Mouse (Mus musculus): ENCODE data around the gene Ctdnep1.

Ctdnep1 gene

DNA sequence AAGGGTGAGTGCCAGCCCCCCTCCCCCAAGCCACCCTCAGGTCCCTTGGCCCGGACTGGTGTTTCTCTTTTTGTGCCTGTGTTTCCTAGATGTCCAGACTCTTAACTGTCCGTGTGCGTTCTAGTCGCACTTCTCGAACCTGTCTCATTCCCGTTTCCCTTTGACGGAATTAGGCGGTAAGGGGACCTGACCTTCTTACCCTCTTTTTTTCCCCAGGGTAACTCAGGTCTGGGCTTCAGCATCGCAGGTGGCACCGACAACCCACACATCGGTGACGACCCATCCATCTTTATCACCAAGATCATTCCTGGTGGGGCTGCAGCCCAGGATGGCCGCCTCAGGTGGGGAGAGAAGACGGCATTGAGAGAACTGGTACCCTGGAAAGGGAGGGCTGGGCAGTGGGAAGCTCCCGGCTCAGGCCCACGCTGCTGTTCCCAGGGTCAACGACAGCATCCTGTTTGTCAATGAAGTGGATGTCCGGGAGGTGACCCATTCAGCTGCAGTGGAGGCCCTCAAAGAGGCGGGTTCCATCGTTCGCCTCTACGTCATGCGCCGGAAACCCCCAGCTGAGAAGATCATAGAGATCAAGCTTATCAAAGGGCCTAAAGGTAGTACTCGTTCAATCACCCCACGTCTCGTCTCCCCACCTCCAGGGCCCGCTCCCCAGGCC is 49.8 kb downstream of the Ctdnep1 start:
- DNase-seq, result no peak

DNA sequence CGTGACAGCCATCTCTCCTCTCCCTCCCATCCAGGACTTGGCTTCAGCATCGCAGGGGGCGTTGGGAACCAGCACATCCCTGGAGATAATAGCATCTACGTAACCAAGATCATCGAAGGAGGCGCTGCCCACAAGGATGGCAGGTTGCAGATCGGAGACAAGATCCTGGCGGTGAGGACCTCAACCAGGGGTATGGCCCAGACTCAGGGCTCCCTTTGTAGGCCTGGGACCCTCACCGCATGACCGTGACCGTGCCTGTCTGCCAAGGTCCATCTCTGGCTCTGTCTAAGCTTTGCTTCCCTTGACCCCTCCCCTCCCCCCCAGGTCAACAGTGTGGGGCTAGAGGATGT is 50.3 kb downstream of the Ctdnep1 start:
- no peak for DNase-seq

DNA sequence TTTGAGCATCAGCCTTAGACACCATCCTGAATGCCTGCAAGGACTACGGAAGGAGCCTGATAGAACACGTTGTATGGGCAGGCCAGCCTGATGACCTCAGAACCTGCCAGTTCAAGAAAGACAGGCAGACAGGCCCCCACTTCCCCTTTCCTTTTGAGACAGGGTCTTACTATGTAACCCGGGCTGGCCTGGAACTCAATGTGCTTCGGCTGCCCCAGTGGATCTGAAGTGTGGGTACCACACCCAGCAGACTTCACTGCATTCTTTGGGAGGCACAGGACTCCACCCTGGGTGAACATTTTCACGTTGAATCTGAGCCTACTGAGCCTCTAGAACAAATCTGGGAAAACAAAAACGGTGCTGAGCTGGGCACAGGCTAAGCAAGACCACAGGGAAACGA is 57.2 kb downstream of the Ctdnep1 start:
- DNase-seq, result no peak

GRCm38 (mm10) chr11:70039631-70040030 is 58.7 kb downstream of the Ctdnep1 start:
- DNase-seq, result no peak

DNA sequence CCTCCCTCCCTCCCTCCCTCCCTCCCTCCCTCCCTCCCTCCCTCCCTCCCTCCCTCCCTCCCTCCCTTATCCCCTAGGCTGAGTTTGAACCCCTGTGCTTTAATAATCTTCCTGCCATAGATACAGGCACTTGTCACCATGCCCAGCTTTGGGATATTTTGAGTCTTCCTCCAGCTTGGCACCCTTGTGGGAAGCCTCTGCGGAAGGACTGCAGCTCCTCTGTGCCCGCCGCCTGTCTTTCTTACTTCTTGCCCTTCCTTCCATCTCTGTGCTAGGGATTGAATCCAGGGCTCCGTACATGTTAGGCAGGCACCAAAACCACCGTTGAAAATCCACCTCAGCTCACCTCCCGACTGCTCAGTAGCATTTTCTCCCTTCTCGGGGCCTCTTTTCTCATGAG is 59.2 kb downstream of the Ctdnep1 start:
- DNase-seq, result no peak
